Mouse (Mus musculus): ENCODE measurements around the gene Ccdc39.

Ccdc39 gene

GRCm38 (mm10) chr3:33790975-33791374 lies 53.1 kb downstream of the Ccdc39 start:
- no peak for DNase-seq (ENCODE audit: low read depth, low spot score)

All from R1 (cell line).